Mouse (Mus musculus) brain, embryonic 14.5 days (tissue): ENCODE measurements around the gene Gphn.

Experiments
- CTCF ChIP-seq: fragments of 200-500 bp; IDR thresholded peaks from 2 replicates; pipeline ENCODE4 v1.5.1; 2012; ENCODE audit warnings: inconsistent platforms, mild to moderate bottlenecking, moderate library complexity, borderline replicate concordance; ENCODE audit not compliant: insufficient read depth, insufficient read length; ENCODE audit errors: extremely low read depth
- POLR2A ChIP-seq: fragments of 200-500 bp; IDR thresholded peaks from 2 replicates; pipeline ENCODE4 v1.6.1; 2012; ENCODE audit warnings: mild to moderate bottlenecking, inconsistent platforms, borderline replicate concordance; ENCODE audit not compliant: poor library complexity, insufficient read depth, insufficient read length, severe bottlenecking; ENCODE audit errors: extremely low read depth

DNA sequence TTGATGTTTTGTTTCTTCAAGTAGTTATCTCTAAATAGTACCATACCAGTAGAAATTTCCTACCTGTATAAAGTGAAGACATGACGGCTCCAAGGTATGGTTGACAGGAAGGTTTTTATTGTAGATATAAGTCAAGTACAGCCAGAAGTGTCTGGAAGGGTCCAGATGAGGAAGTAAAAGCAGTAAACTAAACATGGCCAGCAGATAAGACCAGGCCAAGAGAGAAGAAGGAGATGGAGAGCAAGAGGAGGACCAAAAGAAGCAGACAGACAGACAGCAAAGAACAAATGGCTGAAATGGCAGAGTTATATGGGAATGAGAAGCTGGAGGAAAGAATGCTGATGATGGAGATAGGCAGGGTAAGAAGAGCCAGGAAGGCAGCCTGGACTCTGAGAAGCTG is 419.1 kb downstream of the Gphn start:
- TF ChIP-seq CTCF (no peak), POLR2A (no peak)
